Mouse (Mus musculus): ENCODE data around the gene Cacna1s. TPM values are rescaled to one million over a fixed set of nuclear protein-coding genes. Genes with fewer than 3 reads are reported as not detected.

Gene Cacna1s
- polyA plus RNA-seq, 1 experiment: 3.4 TPM

- no peak for TF ChIP-seq CTCF (IDR thresholded peaks at IDR 0.05; ENCODE audit: extremely low read depth, insufficient read length, insufficient replicate concordance, low read depth, low read length)
- no peak for TF ChIP-seq POLR2A (IDR thresholded peaks at IDR 0.05; ENCODE audit: low read depth, low read length)
- no peak overlapping the region for H3K27ac ChIP-seq (ENCODE audit: insufficient read depth, low read depth, low read length)
- 54% methylated on average over 1 of the region's 1 CpGs for WGBS
These were observed 14.1 kb downstream of the Cacna1s start for GRCm38 (mm10) chr1:136066621-136067020.

GRCm38 (mm10) chr1:136067579-136067978 lies 15.0 kb downstream of the Cacna1s start:
- no peak overlapping the region for H3K27ac ChIP-seq (ENCODE audit: insufficient read depth, low read depth, low read length)
- no peaks in the 10 kb centered on the region for H3K27me3 ChIP-seq (ENCODE audit: control insufficient read depth, insufficient read depth, low read length)
- H3K4me1 ChIP-seq (ENCODE audit: control insufficient read depth, insufficient read depth, insufficient read length, low read length): no peaks in the 10 kb centered on the region
- 62% methylated on average over 3 of the region's 3 CpGs for WGBS
- no peak overlapping the region for H3K4me3 ChIP-seq (ENCODE audit: low read depth, low read length)
- H3K36me3 ChIP-seq (ENCODE audit: control insufficient read depth, insufficient read depth, low read length): no peaks in the 10 kb centered on the region
- TF ChIP-seq CTCF (IDR thresholded peaks at IDR 0.05; ENCODE audit: extremely low read depth, insufficient read length, insufficient replicate concordance, low read depth, low read length) (no peak), POLR2A (IDR thresholded peaks at IDR 0.05; ENCODE audit: low read depth, low read length) (no peak)

More at GRCm38 (mm10) chr1:136066621-136067020, 14.1 kb downstream of the Cacna1s start:
- H3K4me1 ChIP-seq (ENCODE audit: control insufficient read depth, insufficient read depth, insufficient read length, low read length): no peaks in the 10 kb centered on the region
- no peaks in the 10 kb centered on the region for H3K36me3 ChIP-seq (ENCODE audit: control insufficient read depth, insufficient read depth, low read length)
- H3K27me3 ChIP-seq (ENCODE audit: control insufficient read depth, insufficient read depth, low read length): no peaks in the 10 kb centered on the region
- no peak overlapping the region for H3K4me3 ChIP-seq (ENCODE audit: low read depth, low read length)

- Histone ChIP-seq H3K27me3 (ENCODE audit: control insufficient read depth, insufficient read depth, low read length) (no peaks in the 10 kb centered on the region), H3K4me1 (ENCODE audit: control insufficient read depth, insufficient read depth, insufficient read length, low read length) (no peaks in the 10 kb centered on the region), H3K36me3 (ENCODE audit: control insufficient read depth, insufficient read depth, low read length) (no peaks in the 10 kb centered on the region), H3K4me3 (ENCODE audit: low read depth, low read length) (no peak overlapping the region), H3K27ac (ENCODE audit: insufficient read depth, low read depth, low read length) (no peak overlapping the region)
- TF ChIP-seq POLR2A (IDR thresholded peaks at IDR 0.05; ENCODE audit: low read depth, low read length) (no peak), CTCF (IDR thresholded peaks at IDR 0.05; ENCODE audit: extremely low read depth, insufficient read length, insufficient replicate concordance, low read depth, low read length) (peak; percentile 75; the same call in 1 of the 2 replicates)
- WGBS: 2% methylated on average over 3 of the region's 3 CpGs
These were observed 23.5 kb downstream of the Cacna1s start for GRCm38 (mm10) chr1:136076086-136076485.

GRCm38 (mm10) chr1:136077656-136078055 lies 25.1 kb downstream of the Cacna1s start:
- H3K27ac ChIP-seq (ENCODE audit: insufficient read depth, low read depth, low read length): no peak overlapping the region
- TF ChIP-seq POLR2A (IDR thresholded peaks at IDR 0.05; ENCODE audit: low read depth, low read length) (no peak), CTCF (IDR thresholded peaks at IDR 0.05; ENCODE audit: extremely low read depth, insufficient read length, insufficient replicate concordance, low read depth, low read length) (no peak)
- H3K4me1 ChIP-seq (ENCODE audit: control insufficient read depth, insufficient read depth, insufficient read length, low read length): no peaks in the 10 kb centered on the region
- no peaks in the 10 kb centered on the region for H3K36me3 ChIP-seq (ENCODE audit: control insufficient read depth, insufficient read depth, low read length)
- H3K4me3 ChIP-seq (ENCODE audit: low read depth, low read length): no peak overlapping the region
- WGBS: 61% methylated on average over 4 of the region's 4 CpGs
- H3K27me3 ChIP-seq (ENCODE audit: control insufficient read depth, insufficient read depth, low read length): no peaks in the 10 kb centered on the region

GRCm38 (mm10) chr1:136081161-136081560 lies 28.6 kb downstream of the Cacna1s start:
- Histone ChIP-seq H3K27me3 (ENCODE audit: control insufficient read depth, insufficient read depth, low read length) (no peaks in the 10 kb centered on the region), H3K27ac (ENCODE audit: insufficient read depth, low read depth, low read length) (no peak overlapping the region), H3K4me1 (ENCODE audit: control insufficient read depth, insufficient read depth, insufficient read length, low read length) (no peaks in the 10 kb centered on the region), H3K36me3 (ENCODE audit: control insufficient read depth, insufficient read depth, low read length) (no peaks in the 10 kb centered on the region), H3K4me3 (ENCODE audit: low read depth, low read length) (no peak overlapping the region)
- WGBS: 76% methylated on average over 1 of the region's 1 CpGs
- TF ChIP-seq CTCF (IDR thresholded peaks at IDR 0.05; ENCODE audit: extremely low read depth, insufficient read length, insufficient replicate concordance, low read depth, low read length) (no peak), POLR2A (IDR thresholded peaks at IDR 0.05; ENCODE audit: low read depth, low read length) (no peak)

- WGBS: 53% methylated on average over 3 of the region's 3 CpGs
- H3K4me1 ChIP-seq (ENCODE audit: control insufficient read depth, insufficient read depth, insufficient read length, low read length): no peaks in the 10 kb centered on the region
- no peak for TF ChIP-seq POLR2A (IDR thresholded peaks at IDR 0.05; ENCODE audit: low read depth, low read length)
- no peak for TF ChIP-seq CTCF (IDR thresholded peaks at IDR 0.05; ENCODE audit: extremely low read depth, insufficient read length, insufficient replicate concordance, low read depth, low read length)
- no peaks in the 10 kb centered on the region for H3K36me3 ChIP-seq (ENCODE audit: control insufficient read depth, insufficient read depth, low read length)
- no peak overlapping the region for H3K27ac ChIP-seq (ENCODE audit: insufficient read depth, low read depth, low read length)
- no peak overlapping the region for H3K4me3 ChIP-seq (ENCODE audit: low read depth, low read length)
- H3K27me3 ChIP-seq (ENCODE audit: control insufficient read depth, insufficient read depth, low read length): no peaks in the 10 kb centered on the region
These were observed 33.6 kb downstream of the Cacna1s start for GRCm38 (mm10) chr1:136085988-136086685.

GRCm38 (mm10) chr1:136089368-136090165 lies 37.0 kb downstream of the Cacna1s start:
- Histone ChIP-seq H3K36me3 (ENCODE audit: control insufficient read depth, insufficient read depth, low read length) (no peaks in the 10 kb centered on the region), H3K27me3 (ENCODE audit: control insufficient read depth, insufficient read depth, low read length) (no peaks in the 10 kb centered on the region), H3K4me3 (ENCODE audit: low read depth, low read length) (no peak overlapping the region), H3K27ac (ENCODE audit: insufficient read depth, low read depth, low read length) (no peak overlapping the region), H3K4me1 (ENCODE audit: control insufficient read depth, insufficient read depth, insufficient read length, low read length) (no peaks in the 10 kb centered on the region)
- 70% methylated on average over 9 of the region's 9 CpGs for WGBS
- TF ChIP-seq CTCF (IDR thresholded peaks at IDR 0.05; ENCODE audit: extremely low read depth, insufficient read length, insufficient replicate concordance, low read depth, low read length): no peak
- TF ChIP-seq POLR2A (IDR thresholded peaks at IDR 0.05; ENCODE audit: low read depth, low read length): no peak

All from small intestine, adult 2 months (tissue).